Mouse (Mus musculus) forebrain, embryonic 16.5 days (tissue): Measurements from ENCODE around the gene Entr1. TPM values are rescaled to one million over a fixed set of nuclear protein-coding genes. Genes with fewer than 3 reads are reported as not detected.

Experiments used
- ATAC-seq: fragments of 200-750 bp; cut with Nextera tagmentation; 2 replicates; pipeline ENCODE4 v1.8.0; 2017; ENCODE audit warnings: mild to moderate bottlenecking, moderate library complexity
- H3K27ac ChIP-seq: fragments of 300-500 bp; sonication (generic); 2 replicates; pipeline ENCODE4 v1.5.1; 2014; ENCODE audit warnings: low read length, control low read depth
- H3K27me3 ChIP-seq: fragments of 300-500 bp; sonication (generic); replicated peaks from 2 replicates; pipeline ENCODE4 v1.6.1; 2014; ENCODE audit warnings: low read length; ENCODE audit not compliant: control insufficient read depth, insufficient read depth
- H3K36me3 ChIP-seq: fragments of 300-500 bp; sonication (generic); 2 replicates; pipeline ENCODE4 v1.6.1; 2014; ENCODE audit not compliant: control insufficient read depth, insufficient read depth
- H3K4me1 ChIP-seq: fragments of 300-500 bp; sonication (generic); replicated peaks from 2 replicates; pipeline ENCODE4 v1.6.1; 2014; ENCODE audit warnings: low read length; ENCODE audit not compliant: control insufficient read depth, insufficient read depth
- H3K4me2 ChIP-seq: fragments of 300-500 bp; sonication (generic); 2 replicates; pipeline ENCODE4 v1.6.1; 2014; ENCODE audit warnings: mild to moderate bottlenecking, low read length, control low read depth
- H3K4me3 ChIP-seq: fragments of 300-500 bp; sonication (generic); replicated peaks from 2 replicates; pipeline ENCODE4 v1.5.1; 2014; ENCODE audit warnings: mild to moderate bottlenecking, low read length, control low read depth
- H3K9ac ChIP-seq: fragments of 300-500 bp; sonication (generic); replicated peaks from 2 replicates; pipeline ENCODE4 v1.6.1; 2014; ENCODE audit warnings: low read depth, low read length, control low read depth
- H3K9me3 ChIP-seq: fragments of 300-500 bp; sonication (generic); 2 replicates; pipeline ENCODE4 v1.6.1; 2016; ENCODE audit warnings: low read length; ENCODE audit not compliant: control insufficient read depth
- WGBS: fragments of 180-500 bp; shearing (Covaris S2); extraction: QIAGEN DNeasy Blood & Tissue Kit; methylation state at CpG from one replicate; pipeline ENCODE4 v1.1.7; 2014; 5-methylcytosine and 5-hydroxymethylcytosine counted together
- polyA plus RNA-seq: library from polyadenylated mRNA; unstranded; fragments of >200 nt; fragmentation: Nextera tagmentation; extraction: Ambion mirVana; gene quantifications from 2 replicates; pipeline ENCODE4 v1.2.1, GENCODE M21; 2015

The Entr1 gene
- polyA plus RNA-seq, 1 experiment from 2014 or later = 208 TPM

DNA sequence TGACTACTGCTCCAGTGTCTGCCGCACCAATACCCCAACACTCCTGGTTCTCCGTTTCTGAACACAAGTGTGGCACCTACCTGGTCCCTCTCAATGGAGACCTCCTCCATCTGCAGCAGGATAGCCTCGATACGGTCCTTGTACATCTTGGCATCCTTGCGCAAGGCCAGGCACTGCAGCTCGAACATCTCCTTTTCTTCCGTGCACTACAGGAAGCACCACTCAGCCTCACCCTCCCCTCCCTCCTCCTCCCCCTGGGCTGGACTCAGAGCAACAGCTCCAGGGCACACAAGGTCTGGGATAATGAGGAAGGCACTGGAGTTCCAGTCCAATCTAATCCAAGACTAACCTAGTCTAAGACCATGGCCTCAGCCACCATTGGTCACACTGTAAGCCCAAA lies 32.4 kb downstream of the Entr1 start:
- H3K9me3 ChIP-seq = no peaks in the 10 kb centered on the region
- WGBS = 70% methylated on average over 7 of the region's 7 CpGs
- no peaks in the 10 kb centered on the region for H3K36me3 ChIP-seq
- no peak overlapping the region for H3K4me2 ChIP-seq
- peaks cover 11% of the 10 kb centered on the region for H3K4me1 ChIP-seq
- H3K27ac ChIP-seq = no peak overlapping the region
- ATAC-seq = no peak
- no peak overlapping the region for H3K4me3 ChIP-seq
- H3K27me3 ChIP-seq = no peaks in the 10 kb centered on the region
- H3K9ac ChIP-seq = no peak overlapping the region

DNA sequence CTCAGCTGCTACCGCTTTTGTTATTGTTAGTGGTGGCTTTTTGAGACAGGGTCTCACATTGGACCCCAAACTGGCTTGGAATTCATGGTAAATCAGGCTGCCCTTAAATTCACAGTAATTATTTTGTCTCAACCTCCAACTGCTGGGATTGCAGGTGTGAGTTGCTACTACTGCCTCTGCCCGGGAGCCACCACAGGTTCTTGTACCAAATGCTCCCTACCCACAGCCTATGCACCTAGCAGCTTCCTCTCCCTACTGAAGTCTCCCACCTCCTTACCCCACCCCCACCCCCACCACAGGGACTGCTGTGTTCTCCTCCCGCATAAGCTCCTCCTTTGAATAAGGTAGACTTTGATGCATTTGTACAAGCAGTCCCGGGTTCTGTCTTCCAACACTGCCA lies 32.9 kb downstream of the Entr1 start:
- Histone ChIP-seq H3K4me3 (no peak overlapping the region), H3K4me1 (peaks cover 12% of the 10 kb centered on the region), H3K9ac (no peak overlapping the region), H3K9me3 (no peaks in the 10 kb centered on the region), H3K27me3 (no peaks in the 10 kb centered on the region), H3K36me3 (no peaks in the 10 kb centered on the region), H3K27ac (no peak overlapping the region), H3K4me2 (no peak overlapping the region)
- no peak for ATAC-seq
- 73% methylated on average over 4 of the region's 4 CpGs for WGBS

DNA sequence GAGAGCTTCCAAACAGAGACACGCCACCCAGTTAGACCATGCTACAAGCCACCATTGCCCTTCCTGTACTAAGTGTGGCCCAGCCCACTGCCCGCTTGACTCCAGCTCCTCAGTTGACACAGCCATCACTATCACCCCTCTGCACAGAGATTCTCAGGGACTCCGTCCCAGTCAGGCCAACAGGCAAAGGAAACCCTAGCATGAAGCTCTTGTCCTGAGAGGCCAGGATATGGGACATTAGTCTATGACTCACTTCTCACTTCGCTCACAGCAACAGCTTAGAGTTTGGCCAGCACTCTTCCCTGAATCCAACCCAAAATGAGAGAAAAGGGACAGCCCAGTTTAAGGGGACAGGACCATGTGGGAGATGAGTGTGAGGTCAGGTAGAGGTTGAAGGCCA lies 34.7 kb downstream of the Entr1 start:
- H3K9ac ChIP-seq = no peak overlapping the region
- H3K4me3 ChIP-seq = no peak overlapping the region
- 92% methylated on average over 4 of the region's 4 CpGs for WGBS
- H3K4me2 ChIP-seq = no peak overlapping the region
- no peaks in the 10 kb centered on the region for H3K27me3 ChIP-seq
- no peaks in the 10 kb centered on the region for H3K36me3 ChIP-seq
- H3K9me3 ChIP-seq = no peaks in the 10 kb centered on the region
- ATAC-seq = no peak
- no peak overlapping the region for H3K27ac ChIP-seq
- peaks cover 20% of the 10 kb centered on the region for H3K4me1 ChIP-seq

DNA sequence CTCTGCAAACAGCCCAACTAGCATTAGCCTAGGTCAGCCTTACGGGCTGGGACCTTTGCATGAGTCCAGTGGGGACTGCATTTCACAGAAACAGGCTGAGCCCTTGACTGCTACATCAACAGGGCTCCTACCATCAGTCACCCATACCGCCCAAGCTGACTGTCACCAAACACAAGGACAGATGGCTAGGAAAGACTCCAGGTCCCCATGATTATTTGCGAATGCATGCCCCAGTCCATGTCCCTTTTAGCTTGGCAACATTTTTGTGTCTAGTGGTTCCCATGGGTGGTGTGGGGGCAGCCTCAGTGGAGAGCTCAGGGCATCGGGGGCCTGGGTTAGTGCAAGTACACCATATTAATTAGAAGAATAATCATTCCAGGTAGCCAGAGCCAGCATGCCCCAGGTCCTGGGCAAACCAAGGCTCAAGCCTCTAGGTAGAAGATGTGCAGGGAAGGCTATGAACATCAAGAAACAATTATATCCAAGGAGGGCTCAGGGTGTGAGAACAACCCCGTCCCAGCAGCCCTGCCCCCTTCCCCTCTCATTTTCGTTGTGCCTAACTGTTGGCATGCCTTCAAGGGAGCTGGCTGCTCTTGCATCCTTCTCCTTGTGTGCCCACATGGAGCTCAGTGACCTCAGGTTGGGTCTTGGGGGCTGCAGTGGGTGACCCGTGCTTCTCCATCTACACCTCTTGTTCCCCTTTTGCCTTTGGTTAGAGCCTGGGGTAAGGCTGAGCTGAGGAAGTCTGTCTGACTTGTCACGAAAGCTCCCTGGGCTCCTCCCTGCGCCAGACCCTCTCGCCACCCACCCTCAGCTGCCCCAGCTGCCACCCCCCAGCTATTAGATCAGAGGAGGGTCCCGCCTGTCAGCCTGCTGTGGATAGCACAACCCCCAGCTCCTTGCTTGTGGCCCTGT lies 35.8 kb downstream of the Entr1 start:
- peak overlapping the region; percentile 96 for H3K9ac ChIP-seq
- no peaks in the 10 kb centered on the region for H3K27me3 ChIP-seq
- no peak overlapping the region for H3K27ac ChIP-seq
- 88% methylated on average over 11 of the region's 11 CpGs for WGBS
- peak overlapping the region; percentile 89 for H3K4me3 ChIP-seq
- H3K4me1 ChIP-seq = peaks cover 20% of the 10 kb centered on the region
- ATAC-seq = no peak
- no peaks in the 10 kb centered on the region for H3K9me3 ChIP-seq
- H3K4me2 ChIP-seq = peak overlapping the region; percentile 82
- H3K36me3 ChIP-seq = no peaks in the 10 kb centered on the region; the same call in 1 of the 2 replicates

DNA sequence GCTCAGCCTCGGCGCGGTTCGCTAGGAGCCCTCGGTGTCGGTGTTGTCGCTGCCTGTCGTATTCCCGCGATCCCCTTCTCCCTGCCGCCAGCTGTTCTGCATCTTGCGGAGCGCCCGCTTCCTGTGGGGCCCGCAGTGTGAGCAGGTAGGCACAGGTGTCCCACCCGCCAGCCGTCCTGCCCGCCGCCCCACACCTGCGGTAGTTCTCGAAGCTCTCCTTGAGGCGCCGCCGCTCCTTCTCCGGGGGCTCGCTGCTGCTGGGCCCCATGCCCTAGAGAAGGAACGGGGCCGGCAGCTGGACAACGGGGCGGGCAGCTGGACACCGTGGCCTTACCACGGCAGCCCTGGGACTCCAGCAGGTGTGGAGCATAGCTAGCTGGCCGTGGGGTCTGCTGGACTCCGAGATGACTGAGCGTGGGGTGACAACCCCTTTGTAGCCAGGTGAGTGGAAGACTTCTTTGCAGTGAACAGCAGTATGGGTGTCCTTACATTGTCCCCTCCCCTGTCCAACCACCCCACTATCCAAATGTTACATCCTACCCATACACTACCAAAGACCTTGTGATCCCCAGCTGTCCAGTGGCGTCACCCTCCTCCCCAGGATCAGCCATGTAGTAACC lies 36.7 kb downstream of the Entr1 start:
- Histone ChIP-seq H3K4me3 (peak overlapping the region; percentile 89), H3K9ac (peak overlapping the region; percentile 96), H3K4me1 (peaks cover 20% of the 10 kb centered on the region), H3K9me3 (no peaks in the 10 kb centered on the region), H3K27me3 (no peaks in the 10 kb centered on the region), H3K36me3 (no peaks in the 10 kb centered on the region; the same call in none of the 2 replicates), H3K27ac (peak overlapping the region; percentile 87), H3K4me2 (peak overlapping the region; percentile 82)
- peak; percentile 57 for ATAC-seq
- WGBS = 3% methylated on average over 36 of the region's 36 CpGs

DNA sequence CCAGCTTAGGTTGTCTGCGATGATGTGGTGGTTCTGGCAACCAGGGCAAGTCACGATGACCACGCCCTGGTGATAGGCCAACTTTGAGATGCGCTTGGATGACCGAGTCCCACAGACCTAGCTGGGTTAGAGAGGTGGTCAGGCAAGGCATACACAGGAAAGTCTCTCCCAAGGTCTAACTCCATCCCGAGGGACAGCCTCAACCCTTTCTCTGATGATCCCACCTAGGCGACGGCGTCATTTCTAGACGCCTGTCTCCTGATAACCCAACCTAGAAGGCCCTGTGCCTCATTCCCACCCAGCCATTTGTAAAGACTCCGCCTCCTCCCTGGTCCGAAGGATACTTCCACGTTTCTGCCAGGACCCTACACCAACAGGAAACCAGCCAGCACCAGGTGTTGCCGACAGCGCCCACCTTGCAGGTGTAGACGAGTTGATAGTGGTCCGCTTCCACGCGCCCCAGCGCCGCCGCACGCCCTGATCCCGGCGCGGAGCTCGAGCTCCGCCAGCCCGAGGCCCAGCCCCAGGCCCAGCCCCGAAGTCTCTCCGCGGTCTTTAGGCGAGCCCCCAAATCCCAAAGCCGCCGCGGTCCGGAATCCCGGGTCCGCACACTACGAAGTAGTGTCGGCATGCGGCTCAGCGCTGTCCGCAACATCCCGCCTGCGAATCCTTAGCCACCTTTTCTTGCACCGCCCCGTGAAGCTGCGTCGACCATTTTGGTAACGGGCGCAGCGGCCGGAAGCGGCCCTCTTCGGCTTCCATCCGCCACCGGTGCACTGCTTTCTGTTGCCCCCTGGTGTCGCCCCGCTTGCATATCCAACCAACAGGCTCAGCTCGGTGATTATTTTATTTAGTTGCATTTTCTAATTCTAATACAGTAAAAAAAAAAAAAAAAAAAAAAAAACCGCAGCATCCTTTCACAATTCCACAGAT lies 37.5 kb downstream of the Entr1 start, which contains the start of gene Dnlz:
Gene Dnlz, minus strand, starts transcription at position 753 of the 933 bp plus-strand sequence.
- Histone ChIP-seq H3K9me3 (no peaks in the 10 kb centered on the region), H3K27ac (peak within 1 kb of the TSS; percentile 87), H3K4me2 (peak within 1 kb of the TSS; percentile 93), H3K27me3 (no peaks in the 10 kb centered on the region), H3K4me1 (peaks cover 20% of the 10 kb centered on the region), H3K36me3 (peaks cover 5% of the 10 kb centered on the region), H3K4me3 (peak within 1 kb of the TSS; percentile 89), H3K9ac (peak within 1 kb of the TSS; percentile 96)
- 2% methylated on average over 62 of the region's 62 CpGs for WGBS
- ATAC-seq = peak; percentile 87

DNA sequence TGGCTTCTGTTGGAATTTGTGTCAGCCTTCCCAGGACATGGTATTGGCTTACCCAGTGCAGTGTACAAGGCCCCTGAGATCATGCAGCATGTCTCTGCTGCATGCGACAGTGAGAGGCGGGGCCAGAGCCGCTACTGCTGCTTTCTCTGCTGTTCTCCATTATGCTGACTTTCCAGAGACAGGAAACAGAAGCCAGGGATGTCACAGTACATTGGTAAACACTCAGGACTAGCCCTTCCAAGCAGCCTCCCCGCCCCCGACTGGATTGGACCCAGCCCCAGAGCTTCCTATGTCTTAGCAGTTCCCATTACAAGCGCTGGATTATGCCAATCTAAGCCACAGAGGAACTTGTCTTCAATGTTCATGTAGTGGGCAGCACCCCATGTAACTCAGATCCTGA lies 40.9 kb downstream of the Entr1 start:
- Histone ChIP-seq H3K36me3 (peaks cover 23% of the 10 kb centered on the region), H3K9me3 (no peaks in the 10 kb centered on the region), H3K4me1 (peaks cover 17% of the 10 kb centered on the region), H3K9ac (no peak overlapping the region), H3K27me3 (no peaks in the 10 kb centered on the region), H3K4me3 (no peak overlapping the region), H3K27ac (no peak overlapping the region), H3K4me2 (no peak overlapping the region)
- ATAC-seq = no peak
- 75% methylated on average over 6 of the region's 6 CpGs for WGBS

DNA sequence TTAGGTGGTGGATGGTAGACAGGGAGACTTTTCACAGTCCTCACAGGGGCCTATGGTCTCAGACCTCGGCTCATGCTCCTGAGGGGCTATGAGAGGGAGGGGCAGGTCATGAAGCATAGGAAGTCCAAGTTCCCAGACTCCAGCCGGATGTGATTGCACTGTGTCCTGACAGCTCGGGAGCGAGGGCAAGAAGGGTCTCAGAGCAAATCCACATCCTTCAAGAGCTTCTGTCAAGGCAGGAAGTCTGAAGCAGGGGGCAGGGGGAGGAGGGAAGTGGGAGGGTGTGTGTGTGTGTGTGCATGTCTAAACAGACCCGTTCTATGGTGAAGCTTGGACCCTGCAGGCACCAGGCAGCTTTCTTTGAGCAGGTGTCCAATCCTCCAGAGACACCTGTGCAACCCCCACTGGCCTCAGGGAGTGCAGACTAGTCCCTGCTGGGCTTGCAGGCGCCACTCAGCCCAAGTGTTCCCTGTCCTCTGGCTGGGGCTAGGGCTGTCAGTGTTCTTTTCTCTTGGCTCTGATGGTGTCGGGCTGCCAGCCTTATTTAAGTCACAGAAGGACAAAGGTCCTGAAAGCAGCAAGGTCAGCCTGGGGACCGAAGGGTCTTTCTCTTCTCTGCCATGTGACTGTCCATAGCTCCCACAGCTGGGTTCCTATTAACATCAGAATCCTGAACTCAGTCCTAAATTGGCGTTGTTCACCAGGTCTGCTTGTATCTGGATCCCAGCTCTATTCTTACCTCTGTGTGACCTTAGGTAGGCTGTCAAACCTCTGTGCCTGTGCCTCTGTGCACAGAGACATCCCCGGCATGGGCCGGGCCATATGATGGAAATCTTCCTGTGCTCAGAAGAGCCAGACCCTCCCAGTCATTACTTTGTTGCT lies 46.3 kb downstream of the Entr1 start:
- Histone ChIP-seq H3K27me3 (no peaks in the 10 kb centered on the region), H3K27ac (no peak overlapping the region), H3K4me3 (no peak overlapping the region), H3K9me3 (no peaks in the 10 kb centered on the region), H3K4me1 (peaks cover 5% of the 10 kb centered on the region), H3K9ac (no peak overlapping the region), H3K36me3 (peaks cover 43% of the 10 kb centered on the region), H3K4me2 (no peak overlapping the region)
- ATAC-seq = no peak
- WGBS = 81% methylated on average over 11 of the region's 11 CpGs
